8 mouse cellular contexts compared by ENCODE assay signal in genomic region chr9:121247956-121248775, GRCm38 (mm10). TPM values are rescaled to one million over a fixed set of nuclear protein-coding genes. Genes with fewer than 3 reads are reported as not detected.
DNase-seq lines count a peak whose midpoint lies in the region; ATAC-seq and TF ChIP-seq lines count a peak whose summit lies in the region.

No protein-coding gene starts in this region.

- H3K27ac ChIP-seq in ES-E14 (ENCODE audit: insufficient read depth, low read depth, low read length, poor library complexity, severe bottlenecking) = no peak overlapping the region
- no peak overlapping the region for H3K27ac ChIP-seq in forebrain, embryonic 11.5 days (ENCODE audit: low read depth, low read length)

- H3K9ac ChIP-seq in ES-E14 (ENCODE audit: insufficient read depth, low read depth, low read length, poor library complexity, severe bottlenecking) = no peak overlapping the region
- H3K9ac ChIP-seq in forebrain, embryonic 11.5 days (ENCODE audit: low read length) = no peak overlapping the region

- H3K4me2 ChIP-seq in forebrain, embryonic 11.5 days (ENCODE audit: low read depth, low read length, severe bottlenecking) = no peak overlapping the region

- H3K4me1 ChIP-seq in ES-E14 (ENCODE audit: control insufficient read depth in 2 of 2, insufficient read depth in 2 of 2, low read length in 2 of 2, poor library complexity in 1 of 2) = no peaks in the 10 kb centered on the region
- no peaks in the 10 kb centered on the region for H3K4me1 ChIP-seq in forebrain, embryonic 11.5 days (replicated peaks; ENCODE audit: control insufficient read depth, insufficient read depth, low read length)

- 64% methylated on average over 12 of the region's 12 CpGs for WGBS in forebrain, embryonic 11.5 days

- intact Hi-C loops in heart, postnatal 10 days (cut with DNase I) = loop anchor here (1.0 to 5.0 kb wide), 4 partner anchors 126 to 429 kb away; no protein-coding TSS in a partner anchor

- 0 out of 2 replicates have a peak, but pooled peaks have one; percentile 30 for ATAC-seq in forebrain, embryonic 11.5 days (replicated peaks; ENCODE audit: low FRiP score)

- H3K27me3 ChIP-seq in forebrain, embryonic 11.5 days (ENCODE audit: control insufficient read depth, insufficient read depth, low read length) = no peaks in the 10 kb centered on the region

- H3K36me3 ChIP-seq in ES-E14 (ENCODE audit: control insufficient read depth, insufficient read depth, low read length, poor library complexity, severe bottlenecking) = no peaks in the 10 kb centered on the region
- no peaks in the 10 kb centered on the region; the same call in 1 of the 2 replicates for H3K36me3 ChIP-seq in forebrain, embryonic 11.5 days (ENCODE audit: control insufficient read depth, insufficient read depth, low read length)

- peak; percentile 80 for DNase-seq in ES-E14 (ENCODE audit: low read depth, low spot score)
- DNase-seq in brain, adult 2 months (ENCODE audit: low read depth, low spot score) = peak; percentile 93
- peak; percentile 90 for DNase-seq in forebrain, embryonic 11.5 days (ENCODE audit: low spot score)
- DNase-seq in heart, postnatal 10 days = peak; percentile 87 to 94
- DNase-seq in layer of hippocampus, adult 9-10 months (ENCODE audit: low spot score) = peak; percentile 36
- DNase-seq in lung, postnatal 14 days = peak; percentile 93
- DNase-seq in right cerebral cortex, postnatal 10 days (ENCODE audit: low spot score in 2 of 2) = peak; percentile 81 to 92
- peak; percentile 63 for DNase-seq in urinary bladder, postnatal 10 days (ENCODE audit: low spot score)

- in situ Hi-C loops in ES-E14 (cut with MboI; ENCODE audit: low sequenced_read_pairs in 2 of 2, unreplicated experiment in 2 of 2) = loop anchor here in 1 of 2 experiments (10.0 kb wide), 1 partner anchor 227 kb away; no protein-coding TSS in a partner anchor

- no peaks in the 10 kb centered on the region for H3K9me3 ChIP-seq in ES-E14 (ENCODE audit: control insufficient read depth, insufficient read depth, low read depth, low read length)
- H3K9me3 ChIP-seq in forebrain, embryonic 11.5 days (ENCODE audit: control insufficient read depth, low read length) = no peaks in the 10 kb centered on the region

- no peak overlapping the region for H3K4me3 ChIP-seq in ES-E14 (ENCODE audit: insufficient read depth in 1 of 2, low read depth in 1 of 2, low read length in 2 of 2, poor library complexity in 1 of 2, severe bottlenecking in 1 of 2)
- no peak overlapping the region for H3K4me3 ChIP-seq in forebrain, embryonic 11.5 days (ENCODE audit: low read depth, low read length)

TF ChIP-seq in ES-E14, 5 proteins besides CTCF, POLR2A, EP300 and RAD21:
- TF ChIP-seq ZNF384 (IDR thresholded peaks at IDR 0.05; ENCODE audit: low read depth, low read length) = peak; percentile 98
- TF ChIP-seq HCFC1 (IDR thresholded peaks at IDR 0.05; ENCODE audit: borderline replicate concordance, insufficient read depth, low read length) = no peak
- no peak for TF ChIP-seq MAFK (IDR thresholded peaks at IDR 0.05; ENCODE audit: insufficient read depth, low read depth, low read length)
- TF ChIP-seq ZC3H11A (IDR thresholded peaks at IDR 0.05; ENCODE audit: borderline replicate concordance, low read depth, low read length) = peak; percentile 91
- TF ChIP-seq CHD2 (IDR thresholded peaks at IDR 0.05; ENCODE audit: low read depth, low read length) = no peak

RNA-seq across cellular contexts. Expression of gene Ulk4, which starts 28.8 kb away (rescaled TPM):
- total RNA-seq in ES-E14 (2012; rRNA removed) = 25.7 and 31.5 TPM in 2 replicates
- 144 and 163 TPM in 2 replicates for polyA plus RNA-seq in forebrain, embryonic 11.5 days (2014; fragmentation: Nextera tagmentation; extraction: Ambion mirVana)
- 1 to 10 TPM in 1 of 2 experiments, under 1 TPM in 1; 0.74 to 1.4 TPM for total RNA-seq in heart, postnatal 10 days (2021)

RNA-seq across cellular contexts. Expression of gene Trak1, which starts 49.1 kb away (rescaled TPM):
- total RNA-seq in ES-E14 (2012; rRNA removed) = 18.9 and 42.6 TPM in 2 replicates
- polyA plus RNA-seq in forebrain, embryonic 11.5 days (2014; fragmentation: Nextera tagmentation; extraction: Ambion mirVana) = 33.5 and 36.4 TPM in 2 replicates
- total RNA-seq in heart, postnatal 10 days (2021) = 100 to 1,000 TPM; 334 to 336 TPM

Comparison
In these comparisons a context has a peak if more than half of its experiments do, and no peak if none do; other contexts are left out.
1. DNase-seq: peak in every context shown above with its lines; median percentile 93 in brain, adult 2 months; 93 in lung, postnatal 14 days; 90 in heart, postnatal 10 days; 90 in forebrain, embryonic 11.5 days; 86 in right cerebral cortex, postnatal 10 days; 80 in ES-E14; 63 in urinary bladder, postnatal 10 days; 36 in layer of hippocampus, adult 9-10 months.
2. RNA of gene Ulk4, which starts 28.8 kb away (total RNA-seq): 25.7 to 31.5 TPM in ES-E14; 0.74 to 1.4 TPM in heart, postnatal 10 days; every median in the first group is over 10 times any median in the second.